Mouse (Mus musculus) ES-Bruce4 (cell line): Measurements from ENCODE around the gene Yy2.

ENCODE experiments used
- CTCF ChIP-seq: IDR thresholded peaks from one replicate; pipeline ENCODE4 v1.8.1; 2011; ENCODE audit warnings: low read depth, low read length
- EP300 ChIP-seq: IDR thresholded peaks from 2 replicates; pipeline ENCODE4 v1.6.1; 2011; ENCODE audit warnings: low read depth, low read length; ENCODE audit not compliant: insufficient read depth

DNA sequence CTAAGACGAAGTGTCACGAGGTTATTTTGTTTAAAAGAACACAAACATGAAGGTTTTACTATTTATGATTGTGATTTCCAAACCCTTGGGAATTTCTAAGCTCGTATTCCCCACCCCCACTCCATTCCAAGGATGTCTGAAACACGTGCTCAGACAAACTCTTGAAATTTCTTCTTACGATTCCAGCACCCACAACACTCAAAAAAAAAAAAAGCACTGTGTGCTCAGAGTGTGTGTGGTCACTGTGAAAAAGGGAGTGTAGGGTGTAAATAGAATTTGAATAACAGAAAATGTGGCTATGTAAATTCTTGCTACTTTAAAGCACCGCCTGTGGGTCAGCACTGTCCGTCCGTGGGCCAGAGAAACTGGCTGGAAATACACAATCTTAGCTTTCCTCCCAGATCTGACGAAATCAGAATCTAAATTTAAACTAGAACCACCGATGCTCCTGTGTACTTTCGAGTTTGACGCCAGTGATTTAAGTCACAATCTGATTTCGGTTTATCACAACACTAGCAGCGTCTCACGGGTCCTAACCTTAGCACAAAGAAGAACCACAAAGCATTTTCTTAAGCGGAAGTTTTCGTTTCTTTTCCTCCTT lies 28.9 kb upstream of the Yy2 start:
- TF ChIP-seq EP300 (no peak), CTCF (no peak)
